Mouse (Mus musculus) right cerebral cortex, postnatal 10 days (tissue): ENCODE data around the gene Creb5.

Experiments used
- DNase-seq, 2 experiments: peaks; one replicate each; pipeline ENCODE4 v3.0.0; 2021; ENCODE audit warnings: low spot score in 2 of 2

Gene Creb5

GRCm38 (mm10) chr6:53698128-53698749 is 411.2 kb downstream of the Creb5 start:
- DNase-seq = peak; percentile 36 to 48

GRCm38 (mm10) chr6:53704440-53704839 is 417.4 kb downstream of the Creb5 start:
- no peak for DNase-seq

GRCm38 (mm10) chr6:53706604-53707330 is 419.7 kb downstream of the Creb5 start:
- DNase-seq = no peak

- no peak for DNase-seq
Observed at GRCm38 (mm10) chr6:53707795-53708194, 420.7 kb downstream of the Creb5 start.

GRCm38 (mm10) chr6:53709694-53710442 is 422.8 kb downstream of the Creb5 start:
- no peak for DNase-seq

GRCm38 (mm10) chr6:53710560-53710959 is 423.5 kb downstream of the Creb5 start:
- DNase-seq = no peak

GRCm38 (mm10) chr6:53713152-53713551 is 426.1 kb downstream of the Creb5 start:
- no peak for DNase-seq

GRCm38 (mm10) chr6:53714908-53715321 is 427.8 kb downstream of the Creb5 start:
- no peak for DNase-seq

- no peak for DNase-seq
Observed at GRCm38 (mm10) chr6:53716013-53716412, 428.9 kb downstream of the Creb5 start.

GRCm38 (mm10) chr6:53720009-53720408 is 432.9 kb downstream of the Creb5 start:
- DNase-seq = no peak

GRCm38 (mm10) chr6:53721595-53721994 is 434.5 kb downstream of the Creb5 start:
- peak; percentile 57 to 74 for DNase-seq

- no peak for DNase-seq
Observed at GRCm38 (mm10) chr6:53722694-53723093, 435.6 kb downstream of the Creb5 start.

GRCm38 (mm10) chr6:53730487-53730886 is 443.4 kb downstream of the Creb5 start:
- no peak for DNase-seq

GRCm38 (mm10) chr6:53730996-53731485 is 444.0 kb downstream of the Creb5 start:
- DNase-seq = no peak

- DNase-seq = no peak
Observed at GRCm38 (mm10) chr6:53733546-53733945, 446.5 kb downstream of the Creb5 start.

- DNase-seq = no peak
Observed at GRCm38 (mm10) chr6:53733999-53734398, 446.9 kb downstream of the Creb5 start.

GRCm38 (mm10) chr6:53735696-53736095 is 448.6 kb downstream of the Creb5 start:
- no peak for DNase-seq

GRCm38 (mm10) chr6:53738206-53738605 is 451.1 kb downstream of the Creb5 start:
- DNase-seq = no peak

- DNase-seq = no peak
Observed at GRCm38 (mm10) chr6:53741222-53741621, 454.2 kb downstream of the Creb5 start.
